Mouse (Mus musculus) neural tube, embryonic 15.5 days (tissue): ENCODE data around the gene Tmem25. TPM values are rescaled to one million over a fixed set of nuclear protein-coding genes. Genes with fewer than 3 reads are reported as not detected.

Source experiments
- ATAC-seq: fragments of 200-750 bp; cut with Nextera tagmentation; 2 replicates; pipeline ENCODE4 v1.8.0; 2017; ENCODE audit warnings: mild to moderate bottlenecking, moderate TSS enrichment, moderate library complexity; ENCODE audit not compliant: low FRiP score
- H3K27ac ChIP-seq: fragments of 300-500 bp; sonication (generic); replicated peaks from 2 replicates; pipeline ENCODE4 v1.5.1; 2015; ENCODE audit warnings: mild to moderate bottlenecking, inconsistent platforms
- H3K27me3 ChIP-seq: fragments of 300-500 bp; sonication (generic); replicated peaks from 2 replicates; pipeline ENCODE4 v1.6.1; 2015; ENCODE audit warnings: inconsistent platforms
- H3K36me3 ChIP-seq: fragments of 300-500 bp; sonication (generic); 2 replicates; pipeline ENCODE4 v1.6.1; 2015; ENCODE audit warnings: inconsistent platforms
- H3K4me1 ChIP-seq: fragments of 300-500 bp; sonication (generic); 2 replicates; pipeline ENCODE4 v1.6.1; 2015; ENCODE audit warnings: inconsistent platforms
- H3K4me2 ChIP-seq: fragments of 300-500 bp; sonication (generic); 2 replicates; pipeline ENCODE4 v1.6.1; 2015; ENCODE audit warnings: inconsistent platforms, mild to moderate bottlenecking, moderate library complexity
- H3K4me3 ChIP-seq: fragments of 300-500 bp; sonication (generic); replicated peaks from 2 replicates; pipeline ENCODE4 v1.5.1; 2015; ENCODE audit warnings: mild to moderate bottlenecking, inconsistent platforms
- H3K9ac ChIP-seq: fragments of 300-500 bp; sonication (generic); replicated peaks from 2 replicates; pipeline ENCODE4 v1.6.1; 2015; ENCODE audit warnings: mild to moderate bottlenecking, inconsistent platforms
- H3K9me3 ChIP-seq: fragments of 300-500 bp; sonication (generic); replicated peaks from 2 replicates; pipeline ENCODE4 v1.6.1; 2016; ENCODE audit warnings: inconsistent platforms
- WGBS: fragments of 180-500 bp; shearing (Covaris S2); methylation state at CpG from one replicate; pipeline ENCODE4 v1.1.7; 2015; ENCODE audit warnings: mixed read lengths; 5-methylcytosine and 5-hydroxymethylcytosine counted together
- polyA plus RNA-seq: library from polyadenylated mRNA; unstranded; fragments of >200 nt; fragmentation: Nextera tagmentation; extraction: Ambion mirVana; gene quantifications from 2 replicates; pipeline ENCODE4 v1.2.1, GENCODE M21; 2015

Tmem25 gene
- polyA plus RNA-seq, result 25.8 and 28.9 TPM in 2 replicates

DNA sequence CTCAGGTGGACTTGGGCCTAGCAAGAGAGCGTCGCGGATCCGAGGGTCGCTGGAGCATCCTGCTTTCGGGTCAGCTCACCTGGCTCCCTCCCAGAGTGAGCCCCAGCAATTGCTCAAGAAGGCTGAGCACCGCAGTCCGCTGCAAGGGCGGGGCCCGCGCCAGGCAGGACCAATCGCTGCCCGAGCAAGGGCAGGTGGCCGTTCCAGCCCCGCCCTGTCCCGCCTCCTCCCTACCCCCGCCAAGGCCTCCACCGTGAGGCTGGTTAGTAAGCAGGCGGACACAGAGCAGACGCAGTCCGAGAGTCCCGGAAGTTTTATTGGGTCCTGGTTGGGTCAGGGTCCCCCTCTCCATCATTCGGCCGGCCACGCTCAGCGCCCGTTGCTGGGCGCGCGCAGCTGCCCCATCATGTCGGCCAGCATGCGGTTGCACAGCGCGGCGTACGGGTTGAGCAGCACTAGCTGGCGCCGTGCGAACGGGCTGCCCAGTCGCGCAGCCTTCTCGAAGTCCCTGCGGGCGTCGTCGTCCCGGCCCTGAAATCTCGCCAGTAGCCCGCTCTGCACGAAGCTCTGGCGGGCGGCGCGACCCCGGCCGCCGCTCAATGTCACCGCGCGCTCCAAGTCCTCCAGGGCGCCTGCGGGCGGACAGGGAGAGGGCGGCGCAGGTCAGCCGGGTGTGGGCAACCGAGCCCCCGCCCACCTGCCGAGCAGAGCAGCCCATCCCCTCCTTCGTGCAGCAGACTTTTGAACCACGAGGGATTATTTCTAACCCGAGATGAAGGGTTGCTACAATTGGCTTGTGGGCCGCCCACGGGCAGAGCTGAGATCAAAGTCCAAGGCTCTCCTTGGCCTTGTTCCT lies at the start of gene Tmem25:
Gene Tmem25, minus strand, starts transcription at position 206 of the 856 bp plus-strand sequence.
- peak within 1 kb of the TSS; percentile 56 for H3K9ac ChIP-seq
- under 1% methylated on average over 75 of the region's 75 CpGs for WGBS
- H3K27ac ChIP-seq, result peak within 1 kb of the TSS; percentile 74
- no peaks in the 10 kb centered on the region for H3K27me3 ChIP-seq
- H3K4me2 ChIP-seq, result peak within 1 kb of the TSS; percentile 97
- H3K4me1 ChIP-seq, result peaks cover 21% of the 10 kb centered on the region
- H3K9me3 ChIP-seq, result no peaks in the 10 kb centered on the region
- peak within 1 kb of the TSS; percentile 50 for H3K4me3 ChIP-seq
- ATAC-seq, result peak; percentile 98
- no peaks in the 10 kb centered on the region for H3K36me3 ChIP-seq

DNA sequence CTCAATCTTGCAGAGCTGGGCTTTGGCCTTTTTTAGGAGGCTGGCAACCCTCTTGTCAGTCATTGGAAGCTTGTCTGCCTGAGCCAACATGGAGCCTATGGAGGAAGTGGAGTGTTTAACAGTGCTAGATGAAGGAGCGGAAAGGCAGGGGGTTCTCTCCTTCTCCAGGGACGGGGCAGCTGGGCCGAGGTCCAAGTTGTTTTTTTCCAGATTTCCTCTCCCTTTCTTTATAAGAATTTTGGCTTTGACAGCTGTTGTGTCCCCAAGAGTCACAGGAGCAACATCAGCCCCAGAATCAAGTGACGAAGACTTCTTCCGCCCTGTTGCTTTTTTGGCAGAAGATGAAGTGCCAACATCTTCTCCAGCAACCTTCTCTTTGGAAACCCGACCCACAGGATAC lies 48.3 kb upstream of the Tmem25 start:
- WGBS, result 83% methylated on average over 6 of the region's 6 CpGs
- peaks cover 70% of the 10 kb centered on the region for H3K36me3 ChIP-seq
- ATAC-seq, result no peak

DNA sequence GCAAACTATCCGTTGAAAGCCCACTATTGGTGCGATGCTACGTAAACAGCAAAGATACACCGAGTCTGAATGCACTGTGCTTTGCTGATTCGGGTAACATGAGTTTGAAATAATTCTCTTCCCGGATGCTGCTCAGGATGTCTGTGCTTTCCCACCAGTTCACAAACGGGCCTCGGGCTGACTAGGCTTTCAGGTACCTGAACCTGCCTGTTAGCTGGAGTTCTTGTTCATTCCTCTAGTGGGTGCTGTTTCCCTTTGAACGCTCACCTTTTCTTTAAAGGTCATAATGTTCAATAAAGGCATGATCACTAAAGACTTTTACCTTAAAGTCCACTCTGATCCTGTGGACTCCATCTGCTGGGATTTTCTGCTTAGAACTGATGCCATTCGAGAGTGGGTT lies 42.1 kb upstream of the Tmem25 start:
- peaks cover 85% of the 10 kb centered on the region for H3K36me3 ChIP-seq
- no peak overlapping the region for H3K9ac ChIP-seq
- no peaks in the 10 kb centered on the region for H3K27me3 ChIP-seq
- 88% methylated on average over 10 of the region's 10 CpGs for WGBS
- H3K4me1 ChIP-seq, result no peaks in the 10 kb centered on the region
- no peak overlapping the region for H3K27ac ChIP-seq
- H3K9me3 ChIP-seq, result no peaks in the 10 kb centered on the region
- no peak overlapping the region for H3K4me2 ChIP-seq
- no peak for ATAC-seq
- H3K4me3 ChIP-seq, result no peak overlapping the region

More for the DNA sequence above, 48.3 kb upstream of the Tmem25 start:
- Histone ChIP-seq H3K4me1 (no peaks in the 10 kb centered on the region), H3K4me3 (no peak overlapping the region), H3K9me3 (no peaks in the 10 kb centered on the region), H3K27ac (no peak overlapping the region), H3K9ac (no peak overlapping the region), H3K27me3 (no peaks in the 10 kb centered on the region), H3K4me2 (no peak overlapping the region)

DNA sequence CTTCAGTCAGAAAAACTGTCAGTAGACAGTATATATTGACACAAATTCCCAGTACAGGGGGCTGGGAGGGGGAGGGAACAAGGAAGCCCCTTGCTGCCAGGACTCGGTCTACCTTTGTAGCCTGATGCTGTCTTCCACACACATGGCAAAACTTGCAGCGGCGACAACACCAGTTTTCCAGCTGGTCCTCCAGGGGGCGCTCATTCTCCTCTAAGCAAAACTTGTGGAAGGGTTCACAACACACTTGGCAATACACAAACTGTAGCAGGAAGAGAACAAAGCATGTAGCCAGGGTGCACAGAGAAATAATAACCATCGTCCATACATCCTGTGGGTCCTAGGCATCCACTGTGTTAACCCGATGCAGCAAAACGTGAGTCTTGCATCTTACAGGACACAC lies 37.3 kb upstream of the Tmem25 start:
- H3K4me2 ChIP-seq, result no peak overlapping the region
- H3K27me3 ChIP-seq, result no peaks in the 10 kb centered on the region
- no peak overlapping the region for H3K9ac ChIP-seq
- 51% methylated on average over 7 of the region's 7 CpGs for WGBS
- peaks cover 84% of the 10 kb centered on the region for H3K36me3 ChIP-seq
- no peak overlapping the region for H3K27ac ChIP-seq
- no peaks in the 10 kb centered on the region for H3K9me3 ChIP-seq
- no peak overlapping the region for H3K4me3 ChIP-seq
- H3K4me1 ChIP-seq, result no peaks in the 10 kb centered on the region
- no peak for ATAC-seq

DNA sequence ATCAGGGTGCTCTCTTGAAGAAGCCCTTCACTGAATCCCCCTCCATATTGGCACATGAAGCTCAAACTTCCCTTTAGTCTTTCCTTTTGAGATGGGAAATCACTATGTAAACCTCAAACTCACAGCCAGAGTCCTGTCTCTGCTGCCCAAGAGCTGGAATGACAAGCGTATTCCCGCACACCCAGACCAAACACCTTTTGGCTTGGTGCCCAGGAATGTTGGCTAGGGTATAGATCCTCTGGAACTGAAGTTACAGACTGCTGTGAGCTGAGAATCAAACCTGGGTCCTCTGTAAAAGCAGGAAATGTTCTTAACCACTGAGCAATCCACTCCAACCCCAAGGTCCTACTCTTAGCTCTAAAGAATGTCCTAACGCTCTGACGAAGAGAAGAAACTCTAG lies 33.2 kb upstream of the Tmem25 start:
- Histone ChIP-seq H3K4me1 (no peaks in the 10 kb centered on the region), H3K36me3 (peaks cover 90% of the 10 kb centered on the region), H3K4me3 (no peak overlapping the region), H3K27me3 (no peaks in the 10 kb centered on the region), H3K9me3 (no peaks in the 10 kb centered on the region), H3K4me2 (no peak overlapping the region), H3K9ac (no peak overlapping the region), H3K27ac (no peak overlapping the region)
- ATAC-seq, result no peak
- WGBS, result 81% methylated on average over 4 of the region's 4 CpGs

DNA sequence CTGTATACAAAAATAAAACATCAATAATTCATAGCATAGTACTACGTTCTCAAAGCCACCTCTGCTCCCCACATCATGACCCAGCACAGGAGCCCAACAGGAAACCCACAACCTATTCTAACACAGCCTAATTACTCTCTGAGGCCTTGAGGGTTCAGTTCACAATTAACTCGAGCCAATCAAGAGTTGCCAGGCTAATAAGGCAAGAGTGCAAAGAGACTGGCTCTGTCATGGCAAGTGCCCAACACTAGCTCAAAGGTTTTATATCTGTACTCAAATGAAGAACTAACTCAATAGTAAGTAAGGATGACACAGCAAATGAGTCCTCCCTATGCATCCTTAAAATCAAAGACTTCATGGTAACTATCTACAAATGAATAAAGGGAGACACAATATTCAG lies 31.4 kb upstream of the Tmem25 start:
- H3K36me3 ChIP-seq, result peaks cover 92% of the 10 kb centered on the region
- no peak overlapping the region for H3K27ac ChIP-seq
- ATAC-seq, result no peak
- WGBS, result 80% methylated on average over 2 of the region's 2 CpGs
- H3K4me1 ChIP-seq, result no peaks in the 10 kb centered on the region
- H3K9ac ChIP-seq, result no peak overlapping the region
- no peaks in the 10 kb centered on the region for H3K27me3 ChIP-seq
- no peaks in the 10 kb centered on the region for H3K9me3 ChIP-seq
- no peak overlapping the region for H3K4me2 ChIP-seq
- H3K4me3 ChIP-seq, result no peak overlapping the region

DNA sequence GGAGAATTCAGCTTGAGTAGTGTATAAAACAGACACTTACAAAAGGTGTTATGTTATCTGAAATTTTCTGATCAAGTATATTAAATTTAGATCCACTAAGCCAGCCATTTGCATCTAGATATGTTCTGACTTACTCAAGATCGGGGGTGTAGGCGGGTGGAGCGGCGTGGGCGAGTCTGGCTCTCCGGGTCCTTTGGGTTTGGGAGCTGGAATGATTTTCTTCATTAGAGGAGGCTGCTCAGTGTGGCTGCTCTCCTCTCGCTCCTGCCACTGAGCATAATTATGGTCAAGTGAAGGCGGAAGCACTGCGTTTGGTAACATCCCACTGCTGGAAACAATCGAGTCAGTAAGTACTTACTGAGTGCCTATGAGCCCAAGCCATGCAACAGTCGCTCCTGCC lies 29.8 kb upstream of the Tmem25 start:
- H3K27me3 ChIP-seq, result no peaks in the 10 kb centered on the region
- ATAC-seq, result no peak
- H3K27ac ChIP-seq, result no peak overlapping the region
- H3K4me3 ChIP-seq, result no peak overlapping the region
- H3K36me3 ChIP-seq, result peaks cover 91% of the 10 kb centered on the region
- H3K4me1 ChIP-seq, result no peaks in the 10 kb centered on the region
- 96% methylated on average over 11 of the region's 11 CpGs for WGBS
- H3K4me2 ChIP-seq, result no peak overlapping the region
- H3K9me3 ChIP-seq, result no peaks in the 10 kb centered on the region
- no peak overlapping the region for H3K9ac ChIP-seq

DNA sequence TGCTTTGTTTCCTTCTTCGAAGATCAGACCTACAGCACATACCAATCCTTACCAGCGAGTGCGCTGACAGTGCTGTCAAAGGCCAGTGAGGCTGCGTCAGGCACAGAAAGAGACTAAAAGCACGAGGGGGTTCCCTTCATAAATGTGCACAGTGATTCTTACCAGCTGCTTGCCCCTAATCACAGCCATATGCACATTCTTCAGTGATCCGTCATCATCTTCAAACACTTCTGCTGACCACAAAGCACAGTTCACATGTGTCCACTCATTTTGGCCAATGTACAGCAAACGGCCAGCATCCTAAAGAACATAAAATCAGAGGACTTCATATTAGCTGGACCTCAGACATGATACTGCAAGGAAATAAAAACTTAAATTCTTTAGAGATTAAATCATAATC lies 27.6 kb upstream of the Tmem25 start:
- Histone ChIP-seq H3K27ac (no peak overlapping the region), H3K4me1 (no peaks in the 10 kb centered on the region), H3K36me3 (peaks cover 92% of the 10 kb centered on the region), H3K27me3 (no peaks in the 10 kb centered on the region), H3K9ac (no peak overlapping the region), H3K4me3 (no peak overlapping the region), H3K9me3 (no peaks in the 10 kb centered on the region), H3K4me2 (no peak overlapping the region)
- 94% methylated on average over 7 of the region's 7 CpGs for WGBS
- ATAC-seq, result no peak

DNA sequence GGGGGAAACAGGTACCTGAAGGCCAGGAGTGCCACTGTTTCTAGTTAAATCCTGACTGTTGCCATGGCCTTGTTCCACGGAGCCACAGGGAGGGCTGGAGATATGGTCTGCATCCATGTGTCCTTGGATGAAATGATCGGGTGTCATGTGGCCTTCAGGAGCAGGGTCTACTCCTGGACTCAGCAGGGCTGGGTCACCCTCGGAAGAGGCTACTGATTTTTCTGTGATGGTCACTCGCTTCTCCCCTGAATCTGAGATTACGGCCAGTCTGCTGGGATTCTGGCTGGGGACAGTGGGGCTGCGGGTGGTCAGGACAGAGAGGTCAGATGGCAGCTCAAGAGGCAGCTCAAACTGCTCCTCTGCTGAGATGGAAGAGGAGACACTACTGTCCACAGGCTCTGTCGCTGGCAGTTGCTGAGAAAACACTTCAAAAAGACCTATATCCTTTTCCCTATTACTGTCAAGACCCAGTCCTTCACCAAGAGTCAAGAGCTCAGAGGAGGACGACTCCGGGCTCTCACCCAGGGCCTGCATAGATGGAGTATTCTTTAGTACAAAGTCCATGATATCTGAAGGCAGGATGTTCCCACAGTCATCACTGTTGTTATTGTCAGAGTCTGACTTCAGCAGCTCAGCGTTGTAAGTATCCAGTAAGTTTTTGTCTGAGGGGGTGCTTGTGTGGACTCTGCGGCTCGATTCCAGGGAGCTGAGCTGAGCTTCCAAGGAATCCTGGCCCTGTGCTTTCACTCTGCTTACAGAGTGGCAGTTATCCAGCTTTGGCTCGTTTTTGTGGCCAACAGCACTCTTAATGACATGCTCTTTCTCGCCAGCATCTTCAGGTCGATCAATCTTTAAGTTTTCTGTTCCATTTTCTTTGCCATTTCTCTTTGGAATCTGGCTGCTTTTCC lies 21.1 kb upstream of the Tmem25 start:
- H3K4me2 ChIP-seq, result no peak overlapping the region
- peak overlapping the region; percentile 45; the same call in 1 of the 2 replicates for H3K27ac ChIP-seq
- H3K4me1 ChIP-seq, result no peaks in the 10 kb centered on the region
- no peak overlapping the region for H3K4me3 ChIP-seq
- no peak overlapping the region for H3K9ac ChIP-seq
- peaks cover 98% of the 10 kb centered on the region for H3K36me3 ChIP-seq
- no peaks in the 10 kb centered on the region for H3K27me3 ChIP-seq
- WGBS, result 88% methylated on average over 15 of the region's 15 CpGs
- H3K9me3 ChIP-seq, result no peaks in the 10 kb centered on the region
- no peak for ATAC-seq

DNA sequence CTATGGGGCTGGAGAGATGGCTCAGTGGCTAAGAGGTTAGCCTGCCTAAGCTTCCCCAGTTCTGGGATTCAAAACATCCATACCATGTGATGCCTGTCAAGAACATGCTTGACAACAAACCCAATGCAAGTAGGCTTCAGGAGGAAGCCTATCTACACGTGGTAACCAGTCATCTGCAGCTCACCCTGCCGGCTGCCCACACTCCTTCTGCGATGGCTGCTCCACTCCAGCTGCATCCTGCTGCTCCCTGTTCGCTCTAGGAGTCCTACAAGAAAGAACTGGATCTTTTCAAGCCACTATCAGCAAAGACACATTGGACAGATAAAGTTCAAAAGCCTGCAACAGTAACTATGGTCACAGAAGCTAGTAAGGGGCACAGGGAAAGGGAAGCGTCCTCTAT lies 18.4 kb upstream of the Tmem25 start:
- H3K4me3 ChIP-seq, result no peak overlapping the region
- no peak for ATAC-seq
- WGBS, result 94% methylated on average over 5 of the region's 5 CpGs
- no peaks in the 10 kb centered on the region for H3K4me1 ChIP-seq
- no peaks in the 10 kb centered on the region for H3K27me3 ChIP-seq
- no peak overlapping the region for H3K4me2 ChIP-seq
- no peak overlapping the region for H3K9ac ChIP-seq
- H3K36me3 ChIP-seq, result peaks cover 100% of the 10 kb centered on the region
- no peak overlapping the region for H3K27ac ChIP-seq
- no peaks in the 10 kb centered on the region for H3K9me3 ChIP-seq

DNA sequence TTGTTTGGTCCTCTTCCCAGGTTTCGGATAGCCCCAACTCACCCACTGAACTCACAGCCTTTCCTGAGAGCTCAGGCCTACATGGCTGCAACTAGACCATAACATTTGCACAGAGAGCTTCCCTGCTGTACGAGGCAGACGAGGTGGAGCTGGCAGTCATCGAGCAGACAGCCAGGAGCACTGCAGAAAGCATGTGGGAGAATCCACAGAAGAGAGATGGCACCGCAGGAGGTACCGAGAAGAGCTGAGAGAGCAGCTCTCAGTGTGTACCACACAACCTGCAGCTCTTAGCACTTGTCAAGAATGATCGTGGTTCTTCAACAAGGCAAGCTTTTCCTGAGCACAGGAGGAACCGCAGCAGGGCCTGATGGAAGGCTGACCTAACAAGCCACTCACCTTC lies 15.1 kb upstream of the Tmem25 start:
- no peak overlapping the region for H3K4me3 ChIP-seq
- ATAC-seq, result no peak
- H3K27me3 ChIP-seq, result no peaks in the 10 kb centered on the region
- 93% methylated on average over 8 of the region's 8 CpGs for WGBS
- H3K9ac ChIP-seq, result no peak overlapping the region
- H3K4me2 ChIP-seq, result no peak overlapping the region
- H3K9me3 ChIP-seq, result no peaks in the 10 kb centered on the region
- no peaks in the 10 kb centered on the region for H3K4me1 ChIP-seq
- no peak overlapping the region for H3K27ac ChIP-seq
- H3K36me3 ChIP-seq, result peaks cover 97% of the 10 kb centered on the region

DNA sequence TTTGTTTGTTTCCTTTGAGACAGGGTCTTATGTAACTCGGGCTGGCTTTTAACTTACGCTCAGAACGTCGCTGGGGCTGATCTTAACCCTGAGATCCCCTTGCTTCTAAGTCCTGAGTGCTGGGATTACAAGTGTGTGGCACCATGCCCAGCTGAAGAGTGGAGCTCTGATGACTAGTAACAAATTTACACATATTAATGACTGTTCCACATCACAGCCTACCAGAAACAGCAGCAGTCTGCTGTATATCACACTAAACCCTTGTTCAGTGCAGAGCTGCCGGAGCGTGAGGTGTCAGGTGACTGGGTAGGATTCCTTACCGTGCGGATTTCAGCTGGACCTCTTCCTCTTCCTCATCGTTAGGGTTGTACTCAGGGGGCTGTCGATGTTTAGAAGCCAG lies 11.2 kb upstream of the Tmem25 start:
- Histone ChIP-seq H3K9ac (no peak overlapping the region), H3K4me1 (no peaks in the 10 kb centered on the region), H3K9me3 (no peaks in the 10 kb centered on the region), H3K4me3 (no peak overlapping the region), H3K27me3 (no peaks in the 10 kb centered on the region), H3K4me2 (no peak overlapping the region), H3K27ac (no peak overlapping the region), H3K36me3 (peaks cover 96% of the 10 kb centered on the region)
- ATAC-seq, result no peak
- WGBS, result 94% methylated on average over 10 of the region's 10 CpGs
